Mouse (Mus musculus) spleen, adult 2 months (tissue): ENCODE data around the gene Ankrd40. TPM values are rescaled to one million over a fixed set of nuclear protein-coding genes. Genes with fewer than 3 reads are reported as not detected.

Experiments
- DNase-seq, 2 experiments: peaks; one replicate each; pipeline versions ENCODE4 v3.0.0 to v3.0.0-alpha.2; 2012 to 2021; ENCODE audit warnings: low spot score in 2 of 2, low read depth in 1 of 2
- H3K27ac ChIP-seq: fragments of 200-500 bp; 2 replicates; pipeline ENCODE4 v1.5.1; 2012; ENCODE audit warnings: low read length, inconsistent platforms; ENCODE audit not compliant: insufficient read depth
- H3K27me3 ChIP-seq: fragments of 200-500 bp; 2 replicates; pipeline ENCODE4 v1.6.1; 2012; ENCODE audit warnings: mild to moderate bottlenecking, moderate library complexity, low read length, inconsistent platforms; ENCODE audit not compliant: control insufficient read depth, insufficient read depth
- H3K36me3 ChIP-seq: fragments of 200-500 bp; 2 replicates; pipeline ENCODE4 v1.6.1; 2012; ENCODE audit warnings: mild to moderate bottlenecking, low read length, inconsistent platforms; ENCODE audit not compliant: control insufficient read depth, insufficient read depth
- H3K4me1 ChIP-seq: fragments of 200-500 bp; 2 replicates; pipeline ENCODE4 v1.6.1; 2011; ENCODE audit warnings: inconsistent platforms; ENCODE audit not compliant: control insufficient read depth, insufficient read depth, insufficient read length
- H3K4me3 ChIP-seq: fragments of 200-500 bp; 2 replicates; pipeline ENCODE4 v1.5.1; 2011; ENCODE audit warnings: mild to moderate bottlenecking, inconsistent platforms; ENCODE audit not compliant: insufficient read depth, insufficient read length; ENCODE audit errors: extremely low read depth
- CTCF ChIP-seq: fragments of 200-500 bp; IDR thresholded peaks from 2 replicates; pipeline ENCODE4 v1.5.1; 2011; ENCODE audit warnings: mild to moderate bottlenecking, inconsistent platforms; ENCODE audit not compliant: insufficient read depth, insufficient read length, insufficient replicate concordance; ENCODE audit errors: extremely low read depth
- POLR2A ChIP-seq: fragments of 200-500 bp; IDR thresholded peaks from 2 replicates; pipeline ENCODE4 v1.6.1; 2011; ENCODE audit warnings: low read depth, low read length, inconsistent platforms
- WGBS: fragments of 180-500 bp; shearing (Covaris S2); methylation state at CpG from one replicate; pipeline ENCODE4 v1.1.7; 2018; 5-methylcytosine and 5-hydroxymethylcytosine counted together
- polyA plus RNA-seq: library from polyadenylated mRNA; depleted of rRNA; stranded (reverse); fragments of >200 nt; gene quantifications from 2 replicates; pipeline ENCODE4 v1.2.3, GENCODE M21; 2012; rRNA removed

Ankrd40 gene
- polyA plus RNA-seq, 1 experiment = 50.7 TPM

DNA sequence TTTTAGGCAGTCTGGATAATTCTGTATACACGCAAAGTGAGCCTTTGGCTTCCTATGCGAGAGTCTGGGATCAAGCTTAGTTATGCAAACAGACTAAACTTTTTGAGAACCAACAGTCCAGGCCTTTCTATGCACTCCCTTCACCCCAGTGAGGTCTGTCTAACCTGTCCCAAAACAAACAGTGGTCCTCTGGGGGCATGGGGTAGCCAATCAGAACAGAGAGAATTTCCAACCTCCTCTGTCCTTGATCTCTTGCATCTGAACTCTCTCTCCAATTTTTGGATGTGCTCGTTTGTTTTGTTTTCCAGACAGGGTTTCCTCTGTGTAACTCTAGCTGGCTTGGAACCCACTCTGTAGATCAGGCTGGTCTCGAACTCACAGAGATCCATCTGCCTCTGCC is 61.2 kb downstream of the Ankrd40 start:
- Histone ChIP-seq H3K27ac (no peak overlapping the region), H3K36me3 (no peaks in the 10 kb centered on the region), H3K4me3 (no peak overlapping the region), H3K27me3 (0 out of 2 replicates have a peak, but pooled peaks cover 2% of the 10 kb centered on the region), H3K4me1 (peaks cover 17% of the 10 kb centered on the region; the same call in 1 of the 2 replicates)
- DNase-seq = no peak
- no peak for TF ChIP-seq CTCF
- no peak for TF ChIP-seq POLR2A
- WGBS = 85% methylated on average over 4 of the region's 4 CpGs

GRCm38 (mm10) chr11:94389724-94390396 is 62.1 kb downstream of the Ankrd40 start:
- TF ChIP-seq POLR2A (no peak), CTCF (no peak)
- Histone ChIP-seq H3K4me1 (peaks cover 17% of the 10 kb centered on the region; the same call in 1 of the 2 replicates), H3K27ac (no peak overlapping the region), H3K4me3 (no peak overlapping the region), H3K36me3 (no peaks in the 10 kb centered on the region), H3K27me3 (0 out of 2 replicates have a peak, but pooled peaks cover 2% of the 10 kb centered on the region)
- 83% methylated on average over 6 of the region's 6 CpGs for WGBS
- no peak for DNase-seq

- Histone ChIP-seq H3K36me3 (no peaks in the 10 kb centered on the region), H3K4me1 (peaks cover 9% of the 10 kb centered on the region; the same call in 1 of the 2 replicates), H3K27me3 (0 out of 2 replicates have a peak, but pooled peaks cover 2% of the 10 kb centered on the region), H3K4me3 (no peak overlapping the region), H3K27ac (no peak overlapping the region)
- no peak for DNase-seq
- WGBS = 72% methylated on average over 6 of the region's 6 CpGs
- TF ChIP-seq POLR2A (no peak), CTCF (no peak)
These were observed 63.0 kb downstream of the Ankrd40 start for GRCm38 (mm10) chr11:94390825-94391224.

Other genes starting within 250 kb of the Ankrd40 start
- gene Tob1, start 116.5 kb upstream of the Ankrd40 start, polyA plus RNA-seq = 10.2 and 11.9 TPM in 2 replicates
- 0.69 and 0.93 TPM in 2 replicates for gene Wfikkn2, start 82.0 kb upstream of the Ankrd40 start, polyA plus RNA-seq
- gene Gm21885, start 46.1 kb upstream of the Ankrd40 start, polyA plus RNA-seq = not detected in 2 replicates
- 6.6 and 7.3 TPM in 2 replicates for gene Luc7l3, start 6.0 kb upstream of the Ankrd40 start, polyA plus RNA-seq
- 44.5 and 58.7 TPM in 2 replicates for gene Abcc3, start 65.0 kb downstream of the Ankrd40 start, polyA plus RNA-seq
- gene Cacna1g, start 146.2 kb downstream of the Ankrd40 start, polyA plus RNA-seq = 9.8 and 12.0 TPM in 2 replicates
- gene Spata20, start 158.2 kb downstream of the Ankrd40 start, polyA plus RNA-seq = not detected in 2 replicates
- gene Epn3, start 172.0 kb downstream of the Ankrd40 start, polyA plus RNA-seq = 0.23 and 0.39 TPM in 2 replicates
- 0.06 and 0.11 TPM in 2 replicates for gene Mycbpap, start 193.7 kb downstream of the Ankrd40 start, polyA plus RNA-seq
- 5.7 and 7.1 TPM in 2 replicates for gene Rsad1, start 221.3 kb downstream of the Ankrd40 start, polyA plus RNA-seq
- gene Chad, start 237.0 kb downstream of the Ankrd40 start, polyA plus RNA-seq = 0.11 and 0.20 TPM in 2 replicates